Mouse (Mus musculus): Measurements from ENCODE around the gene Clstn2. TPM values are rescaled to one million over a fixed set of nuclear protein-coding genes. Genes with fewer than 3 reads are reported as not detected.

Clstn2 gene
- polyA plus RNA-seq, 1 experiment from 2014 or later = 15.3 TPM

- H3K4me1 ChIP-seq (replicated peaks) = no peaks in the 10 kb centered on the region
- no peak overlapping the region for H3K27ac ChIP-seq (replicated peaks)
- ATAC-seq (ENCODE audit: low FRiP score, low read depth) = no peak
- H3K4me3 ChIP-seq = no peak overlapping the region
- H3K9me3 ChIP-seq = no peaks in the 10 kb centered on the region
- no peak overlapping the region for H3K9ac ChIP-seq
- no peaks in the 10 kb centered on the region for H3K27me3 ChIP-seq
- H3K36me3 ChIP-seq = no peaks in the 10 kb centered on the region
- WGBS = 75% methylated on average over 5 of the region's 5 CpGs
- H3K4me2 ChIP-seq = no peak overlapping the region
Observed at GRCm38 (mm10) chr9:98016576-98016975, 16.4 kb downstream of the Clstn2 start.

GRCm38 (mm10) chr9:97996349-97996748 lies 36.6 kb downstream of the Clstn2 start:
- Histone ChIP-seq H3K4me2 (no peak overlapping the region), H3K4me3 (no peak overlapping the region), H3K9ac (no peak overlapping the region), H3K27ac (replicated peaks) (no peak overlapping the region), H3K4me1 (replicated peaks) (peaks cover 14% of the 10 kb centered on the region), H3K9me3 (no peaks in the 10 kb centered on the region), H3K36me3 (no peaks in the 10 kb centered on the region), H3K27me3 (no peaks in the 10 kb centered on the region)
- peak; percentile 69; the same call in 1 of the 2 replicates for ATAC-seq (ENCODE audit: low FRiP score, low read depth)
- WGBS = 63% methylated on average over 5 of the region's 5 CpGs

GRCm38 (mm10) chr9:97995723-97996122 lies 37.3 kb downstream of the Clstn2 start:
- H3K9ac ChIP-seq = no peak overlapping the region
- no peak overlapping the region for H3K4me2 ChIP-seq
- H3K9me3 ChIP-seq = no peaks in the 10 kb centered on the region
- H3K4me3 ChIP-seq = no peak overlapping the region
- no peak for ATAC-seq (ENCODE audit: low FRiP score, low read depth)
- 51% methylated on average over 4 of the region's 4 CpGs for WGBS
- no peak overlapping the region for H3K27ac ChIP-seq (replicated peaks)
- no peaks in the 10 kb centered on the region for H3K36me3 ChIP-seq
- H3K27me3 ChIP-seq = no peaks in the 10 kb centered on the region
- peaks cover 14% of the 10 kb centered on the region for H3K4me1 ChIP-seq (replicated peaks)

GRCm38 (mm10) chr9:97992131-97992530 lies 40.9 kb downstream of the Clstn2 start:
- no peaks in the 10 kb centered on the region for H3K36me3 ChIP-seq
- no peak overlapping the region for H3K27ac ChIP-seq (replicated peaks)
- H3K4me3 ChIP-seq = no peak overlapping the region
- 52% methylated on average over 4 of the region's 4 CpGs for WGBS
- no peak overlapping the region for H3K4me2 ChIP-seq
- H3K27me3 ChIP-seq = no peaks in the 10 kb centered on the region
- H3K9ac ChIP-seq = no peak overlapping the region
- ATAC-seq (ENCODE audit: low FRiP score, low read depth) = no peak
- peaks cover 14% of the 10 kb centered on the region for H3K4me1 ChIP-seq (replicated peaks)
- H3K9me3 ChIP-seq = no peaks in the 10 kb centered on the region

GRCm38 (mm10) chr9:97977339-97977738 lies 55.6 kb downstream of the Clstn2 start:
- Histone ChIP-seq H3K4me3 (no peak overlapping the region), H3K4me1 (replicated peaks) (peaks cover 4% of the 10 kb centered on the region; the same call in 1 of the 2 replicates), H3K4me2 (no peak overlapping the region), H3K9me3 (no peaks in the 10 kb centered on the region), H3K27ac (replicated peaks) (no peak overlapping the region), H3K27me3 (no peaks in the 10 kb centered on the region), H3K36me3 (no peaks in the 10 kb centered on the region), H3K9ac (no peak overlapping the region)
- 72% methylated on average over 3 of the region's 3 CpGs for WGBS
- ATAC-seq (ENCODE audit: low FRiP score, low read depth) = no peak

- no peaks in the 10 kb centered on the region for H3K9me3 ChIP-seq
- H3K27ac ChIP-seq (replicated peaks) = no peak overlapping the region
- no peak overlapping the region for H3K4me3 ChIP-seq
- H3K36me3 ChIP-seq = no peaks in the 10 kb centered on the region
- H3K4me2 ChIP-seq = no peak overlapping the region
- H3K9ac ChIP-seq = no peak overlapping the region
- no peak for ATAC-seq (ENCODE audit: low FRiP score, low read depth)
- 69% methylated on average over 13 of the region's 13 CpGs for WGBS
- H3K27me3 ChIP-seq = no peaks in the 10 kb centered on the region
- H3K4me1 ChIP-seq (replicated peaks) = peaks cover 4% of the 10 kb centered on the region; the same call in 1 of the 2 replicates
Observed at GRCm38 (mm10) chr9:97974801-97975347, 58.1 kb downstream of the Clstn2 start.

GRCm38 (mm10) chr9:97966691-97967090 lies 66.3 kb downstream of the Clstn2 start:
- H3K4me1 ChIP-seq (replicated peaks) = 0 out of 2 replicates have a peak, but pooled peaks cover 6% of the 10 kb centered on the region
- H3K27ac ChIP-seq (replicated peaks) = no peak overlapping the region
- H3K9ac ChIP-seq = no peak overlapping the region
- no peak overlapping the region for H3K4me2 ChIP-seq
- H3K27me3 ChIP-seq = no peaks in the 10 kb centered on the region
- ATAC-seq (ENCODE audit: low FRiP score, low read depth) = peak; percentile 63; the same call in 1 of the 2 replicates
- H3K36me3 ChIP-seq = no peaks in the 10 kb centered on the region
- H3K9me3 ChIP-seq = no peaks in the 10 kb centered on the region
- WGBS = 70% methylated on average over 4 of the region's 4 CpGs
- no peak overlapping the region for H3K4me3 ChIP-seq

- Histone ChIP-seq H3K27ac (replicated peaks) (no peak overlapping the region), H3K27me3 (no peaks in the 10 kb centered on the region), H3K9me3 (no peaks in the 10 kb centered on the region), H3K4me3 (no peak overlapping the region), H3K4me2 (no peak overlapping the region), H3K4me1 (replicated peaks) (peaks cover 15% of the 10 kb centered on the region), H3K9ac (no peak overlapping the region), H3K36me3 (no peaks in the 10 kb centered on the region)
- 83% methylated on average over 8 of the region's 8 CpGs for WGBS
- no peak for ATAC-seq (ENCODE audit: low FRiP score, low read depth)
Observed at GRCm38 (mm10) chr9:97957508-97957907, 75.5 kb downstream of the Clstn2 start.

GRCm38 (mm10) chr9:97956407-97957106 lies 76.4 kb downstream of the Clstn2 start:
- peak; percentile 71; the same call in 1 of the 2 replicates for ATAC-seq (ENCODE audit: low FRiP score, low read depth)
- Histone ChIP-seq H3K4me2 (no peak overlapping the region), H3K9ac (no peak overlapping the region), H3K36me3 (no peaks in the 10 kb centered on the region), H3K27ac (replicated peaks) (0 out of 2 replicates have a peak overlapping the region, but pooled peaks have one; percentile 25), H3K27me3 (no peaks in the 10 kb centered on the region), H3K4me3 (no peak overlapping the region), H3K9me3 (no peaks in the 10 kb centered on the region), H3K4me1 (replicated peaks) (peaks cover 16% of the 10 kb centered on the region)
- 64% methylated on average over 4 of the region's 4 CpGs for WGBS

- Histone ChIP-seq H3K27me3 (no peaks in the 10 kb centered on the region), H3K9ac (no peak overlapping the region), H3K27ac (replicated peaks) (no peak overlapping the region), H3K4me1 (replicated peaks) (peaks cover 21% of the 10 kb centered on the region), H3K9me3 (no peaks in the 10 kb centered on the region), H3K36me3 (no peaks in the 10 kb centered on the region), H3K4me2 (no peak overlapping the region), H3K4me3 (no peak overlapping the region)
- 86% methylated on average over 8 of the region's 8 CpGs for WGBS
- no peak for ATAC-seq (ENCODE audit: low FRiP score, low read depth)
Observed at GRCm38 (mm10) chr9:97953746-97954359, 79.1 kb downstream of the Clstn2 start.

GRCm38 (mm10) chr9:97950378-97951006 lies 82.5 kb downstream of the Clstn2 start:
- H3K4me1 ChIP-seq (replicated peaks) = peaks cover 6% of the 10 kb centered on the region; the same call in 1 of the 2 replicates
- no peaks in the 10 kb centered on the region for H3K9me3 ChIP-seq
- no peak overlapping the region for H3K4me2 ChIP-seq
- ATAC-seq (ENCODE audit: low FRiP score, low read depth) = 0 out of 2 replicates have a peak, but pooled peaks have one; percentile 45
- no peak overlapping the region for H3K27ac ChIP-seq (replicated peaks)
- WGBS = 62% methylated on average over 6 of the region's 6 CpGs
- H3K9ac ChIP-seq = no peak overlapping the region
- no peaks in the 10 kb centered on the region for H3K27me3 ChIP-seq
- H3K36me3 ChIP-seq = no peaks in the 10 kb centered on the region
- H3K4me3 ChIP-seq = no peak overlapping the region

GRCm38 (mm10) chr9:97919326-97919725 lies 113.7 kb downstream of the Clstn2 start:
- Histone ChIP-seq H3K4me1 (replicated peaks) (no peaks in the 10 kb centered on the region), H3K4me3 (no peak overlapping the region), H3K27ac (replicated peaks) (no peak overlapping the region), H3K27me3 (no peaks in the 10 kb centered on the region), H3K4me2 (no peak overlapping the region), H3K36me3 (no peaks in the 10 kb centered on the region), H3K9ac (no peak overlapping the region), H3K9me3 (no peaks in the 10 kb centered on the region)
- no peak for ATAC-seq (ENCODE audit: low FRiP score, low read depth)
- 75% methylated on average over 4 of the region's 4 CpGs for WGBS
